Mouse (Mus musculus) induced T-regulatory cell, adult 2 months (primary cell): ENCODE measurements at regions not wholly inside any gene's neighbourhood (a gene's known extent, or its start where the extent isn't known, plus 50 kb on each side); places are given as distances from the start of the nearest gene placed in this dataset.

Experiments used
- DNase-seq: peaks from one replicate; pipeline ENCODE4 v3.0.0-alpha.2; 2012; ENCODE audit warnings: low read depth

DNA sequence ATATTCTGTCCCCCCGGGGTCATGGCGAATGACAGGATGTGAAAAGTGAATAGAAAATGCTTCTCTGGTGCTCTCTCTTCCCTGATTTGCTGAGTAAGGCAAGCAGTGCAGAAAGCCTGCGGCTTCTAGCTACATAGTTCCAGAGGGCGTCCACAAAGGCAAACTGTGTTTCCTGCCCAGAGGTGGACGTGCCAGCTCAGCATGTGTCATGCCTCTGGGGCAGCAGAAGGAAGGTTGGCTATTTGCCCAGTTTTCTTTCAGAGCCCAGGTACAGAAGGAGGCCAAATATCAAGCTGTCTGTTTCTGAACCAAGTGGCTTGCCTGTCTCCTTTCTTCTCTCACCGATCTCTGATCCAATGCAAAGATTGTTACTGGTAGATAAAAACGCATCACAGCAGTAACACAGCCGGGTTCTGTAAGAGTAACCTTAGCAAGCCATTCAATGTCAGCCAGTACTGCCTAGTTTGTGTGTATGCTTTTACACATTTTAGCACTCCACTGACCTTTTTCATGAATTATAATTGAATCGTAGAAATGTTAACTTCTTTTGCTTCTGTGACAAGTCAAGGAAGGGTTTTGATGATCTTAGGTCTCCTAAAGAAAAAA, 223.3 kb upstream of the Impg1 start:
- DNase-seq, result no peak

DNA sequence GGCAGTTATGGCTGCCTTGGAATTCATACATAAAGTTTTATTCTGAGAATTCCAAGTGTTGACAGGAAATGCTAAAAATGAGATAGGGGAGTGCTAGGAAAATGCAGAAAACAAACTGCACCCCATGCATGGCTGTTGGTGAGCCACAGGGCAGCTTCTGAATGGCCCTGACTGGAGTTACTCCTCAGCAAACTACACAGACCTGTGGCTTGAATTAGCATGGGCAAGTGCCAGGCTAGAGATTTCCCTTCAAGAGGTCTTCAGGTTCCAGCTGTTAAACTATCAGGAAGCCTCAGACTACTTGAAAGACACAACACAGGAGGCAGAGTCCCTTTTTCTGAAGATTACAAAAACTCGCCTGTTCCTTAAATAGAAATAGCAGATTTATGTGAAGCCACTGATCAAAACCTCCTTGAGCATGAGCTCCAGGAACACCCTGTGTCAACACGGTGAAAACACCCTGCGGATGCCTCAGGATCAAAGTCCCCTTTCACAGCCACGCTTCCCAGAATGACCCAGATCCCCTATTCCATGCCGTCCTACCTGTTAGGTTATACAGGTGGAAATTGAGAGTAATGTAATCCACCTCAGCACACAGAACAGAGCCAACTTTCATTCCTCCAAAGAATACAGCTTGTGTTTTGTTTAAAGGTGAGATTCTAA, 217.9 kb upstream of the Impg1 start:
- DNase-seq, result no peak

DNA sequence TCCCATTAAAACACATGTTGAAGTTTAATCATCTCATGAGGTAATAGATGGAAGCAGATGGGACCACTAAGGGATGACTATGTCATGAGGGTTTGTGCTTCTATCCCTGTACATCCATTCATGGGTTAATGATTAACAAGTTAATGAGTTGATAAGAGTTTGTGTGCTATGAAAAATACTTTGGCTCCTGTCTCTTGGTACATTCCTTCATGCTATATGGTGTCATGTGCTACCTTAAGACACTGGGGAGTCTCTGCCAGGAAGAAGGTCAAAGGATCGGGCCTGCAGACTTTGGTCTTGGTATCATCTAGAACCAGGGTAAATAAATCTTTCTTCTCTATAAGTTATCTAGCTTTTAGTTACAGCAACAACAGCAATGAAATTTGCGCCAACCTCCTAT, 216.4 kb upstream of the Impg1 start:
- no peak for DNase-seq

DNA sequence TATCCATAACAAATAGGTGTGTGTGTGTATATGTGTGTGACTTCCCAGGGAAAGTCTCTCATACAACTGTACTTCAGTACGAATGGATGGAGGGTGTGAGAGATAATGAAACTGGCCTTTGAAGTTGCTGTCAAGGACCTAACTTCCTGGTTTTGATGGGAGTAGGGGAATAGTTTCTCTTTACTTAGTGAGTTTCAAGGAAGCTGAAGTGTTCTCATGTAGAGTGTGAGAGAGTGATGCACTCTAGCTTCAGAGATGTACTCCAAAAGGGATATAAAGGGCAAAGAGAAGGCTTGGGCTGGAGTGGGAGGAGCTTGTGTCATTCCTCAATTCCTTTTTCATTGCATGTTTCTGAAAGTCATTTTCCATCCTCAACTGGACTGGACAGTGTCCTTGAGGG, 206.2 kb upstream of the Impg1 start:
- no peak for DNase-seq

DNA sequence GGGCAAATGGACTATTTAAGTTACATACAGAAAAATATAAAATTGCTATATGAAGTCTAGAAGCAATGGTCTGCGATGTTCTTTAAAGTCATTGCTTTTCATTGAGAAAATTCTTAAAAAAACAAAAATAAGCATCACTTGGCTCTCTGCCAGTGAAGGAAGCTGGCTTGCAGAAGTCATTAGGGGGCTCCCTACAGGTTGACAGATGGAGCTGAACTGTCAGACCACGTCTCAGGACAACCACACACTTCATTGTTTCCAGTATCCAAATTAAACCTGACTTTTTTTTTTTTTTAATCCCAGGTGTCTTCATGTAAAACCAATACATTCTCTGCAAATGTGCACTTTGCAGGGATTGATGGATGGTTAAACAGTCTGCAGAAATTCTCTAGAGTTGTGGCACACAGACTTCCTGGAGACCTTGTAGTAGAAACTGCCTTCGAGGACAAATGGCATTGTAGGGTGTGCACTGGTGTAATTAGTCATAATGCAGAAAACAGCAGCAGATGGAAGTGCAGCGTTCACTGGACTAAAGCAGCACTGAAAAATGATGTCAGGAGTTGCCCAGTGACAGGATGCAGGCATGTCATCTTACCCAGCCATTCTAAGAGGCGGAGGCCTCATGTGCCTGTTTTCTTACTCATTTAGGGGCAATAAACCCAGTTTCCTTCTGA, 203.4 kb upstream of the Impg1 start:
- no peak for DNase-seq

DNA sequence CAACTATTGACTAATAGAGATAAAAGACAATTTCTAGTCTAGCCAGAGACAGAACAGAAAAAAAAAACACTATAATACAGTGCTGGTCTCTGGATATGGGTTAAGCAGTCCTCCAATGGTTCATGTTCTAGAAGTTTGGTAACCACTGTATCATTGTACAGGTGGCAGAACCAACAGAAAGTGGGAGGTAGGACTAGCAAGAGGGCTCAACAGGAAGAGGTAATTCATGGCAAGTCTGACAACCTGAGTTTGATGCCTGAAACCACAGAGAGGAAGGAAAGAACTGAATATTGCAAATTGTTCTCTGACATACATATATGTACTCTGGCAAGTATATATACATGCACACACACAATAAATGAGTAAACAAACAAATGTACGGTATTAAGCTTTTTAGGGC, 193.5 kb upstream of the Impg1 start:
- DNase-seq, result no peak

DNA sequence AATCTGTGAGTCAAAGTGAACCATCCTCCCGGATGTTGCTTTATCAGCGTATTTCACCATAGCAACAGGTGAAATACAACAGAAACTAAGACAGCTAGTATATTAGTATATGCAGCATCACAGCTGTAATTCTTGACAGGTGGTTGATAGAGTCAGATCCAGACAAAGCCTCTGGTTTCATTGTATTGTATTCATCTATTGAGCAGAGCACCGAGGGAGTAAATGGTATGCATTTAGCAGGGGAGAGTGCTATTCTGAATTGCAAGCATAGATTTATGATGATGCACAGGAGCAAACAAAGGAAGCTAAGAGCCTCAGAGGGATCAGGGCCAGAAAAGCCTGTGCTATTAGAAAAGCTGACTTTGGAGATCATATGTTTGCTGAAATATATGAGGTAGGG, 149.8 kb upstream of the Impg1 start:
- no peak for DNase-seq

DNA sequence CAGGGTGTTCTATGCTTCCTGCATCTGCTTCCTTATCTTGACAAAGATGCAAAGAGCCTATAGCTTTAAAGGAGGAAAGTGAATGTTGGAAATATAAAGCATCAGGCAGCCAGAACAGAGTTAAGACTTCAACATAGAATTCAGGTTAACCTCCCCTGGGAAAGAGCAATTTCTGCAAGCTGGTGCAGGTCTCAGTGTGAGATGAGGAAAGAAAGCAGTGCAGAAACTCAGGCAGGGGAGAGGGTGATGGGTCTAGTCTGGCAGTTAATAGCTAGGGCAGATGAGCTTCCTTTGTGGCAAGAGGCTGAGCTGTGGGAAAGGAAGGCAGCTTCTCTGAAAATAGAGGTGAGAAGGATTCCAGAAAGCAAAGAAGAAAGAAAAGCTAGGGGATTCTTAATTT, 134.7 kb upstream of the Impg1 start:
- no peak for DNase-seq

DNA sequence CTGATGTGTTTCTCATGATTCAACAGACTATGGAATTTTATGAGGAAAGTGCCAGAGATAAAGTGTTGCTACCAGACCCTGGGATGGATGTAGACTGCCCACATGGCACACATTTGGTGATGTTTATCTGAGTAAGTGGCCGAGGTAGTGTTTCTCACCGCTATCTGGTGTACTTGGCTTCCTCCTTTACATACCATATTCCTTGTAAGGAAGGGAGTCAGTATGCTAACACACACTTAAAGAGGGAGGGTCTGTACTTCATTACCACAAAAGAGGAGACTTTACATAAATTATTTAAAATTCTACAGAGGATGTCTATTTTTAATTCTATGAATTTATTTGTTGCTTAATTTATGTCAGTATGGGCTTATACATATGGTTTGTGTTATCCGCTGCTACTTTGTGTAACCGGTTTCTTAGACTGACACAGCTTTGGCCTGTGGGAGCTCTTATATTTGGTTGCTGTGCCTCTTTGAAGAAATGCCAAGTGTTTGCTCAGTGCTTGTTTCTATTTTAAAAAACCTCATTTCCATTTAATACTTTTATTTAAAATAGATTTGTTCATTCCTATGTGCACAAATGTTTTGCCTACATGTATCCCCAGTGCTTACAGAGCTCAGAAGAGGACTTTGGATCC, 100.2 kb upstream of the Impg1 start:
- no peak for DNase-seq

DNA sequence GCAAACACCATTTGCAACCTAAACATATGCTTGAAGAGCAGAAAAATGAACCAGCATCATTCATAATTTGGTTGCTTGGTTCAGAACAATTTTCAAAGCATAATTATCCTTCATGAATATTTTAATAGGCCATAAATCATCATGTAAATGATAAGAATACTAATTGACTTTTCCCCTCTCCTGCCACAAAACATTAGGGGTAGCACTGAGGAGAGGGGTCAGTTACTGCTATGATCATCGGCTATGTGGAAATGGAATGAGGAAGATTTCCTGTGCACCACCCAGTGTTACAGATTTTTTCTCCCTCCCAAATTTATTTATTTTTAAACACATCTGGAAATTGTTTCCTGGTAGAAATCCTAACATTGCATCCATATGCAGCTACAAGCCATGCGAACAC, 98.4 kb upstream of the Impg1 start:
- DNase-seq, result no peak

- no peak for DNase-seq
Observed at GRCm38 (mm10) chr9:80555531-80556067, 90.3 kb upstream of the Impg1 start.
